In the genomic region with DNA sequence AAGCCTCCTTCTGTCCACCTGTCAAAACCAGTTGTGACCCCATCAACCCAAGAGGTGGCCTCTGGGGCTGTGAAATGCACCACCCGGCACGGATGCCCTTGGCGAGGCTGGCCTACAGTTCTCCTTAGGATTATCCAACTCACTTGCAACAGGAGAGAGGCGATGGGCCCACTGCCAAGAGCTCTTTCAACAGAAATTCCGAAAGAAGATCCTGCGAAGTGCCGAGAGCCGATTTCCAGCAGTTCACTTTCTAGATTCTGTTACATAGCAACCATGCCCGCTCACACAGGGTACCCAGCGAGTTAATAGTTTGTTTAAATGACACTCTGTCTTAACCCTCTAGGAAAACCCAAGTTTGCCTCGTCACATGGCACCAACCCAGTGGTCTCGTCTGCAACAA, we compare ENCODE assay signal across 9 mouse cellular contexts.
DNase-seq lines count a peak whose midpoint lies in the region; ATAC-seq and TF ChIP-seq lines count a peak whose summit lies in the region.
"Had no signal": no experiment of that assay in that cellular context is flagged by ENCODE, and none has a peak within 500 bp of the region (broad histone marks: within the 10 kb centered on the region; RNA-seq: fewer than 3 reads in every experiment).

No protein-coding gene starts in this region.

- H3K4me1 ChIP-seq in kidney, postnatal 0 days (replicated peaks; ENCODE audit: insufficient read depth, low read length): no peaks in the 10 kb centered on the region
- H3K4me1 ChIP-seq in kidney, embryonic 15.5 days: peaks cover 9% of the 10 kb centered on the region; the same call in 1 of the 2 replicates

- no peaks in the 10 kb centered on the region for H3K9me3 ChIP-seq in kidney, postnatal 0 days (replicated peaks; ENCODE audit: low read length)
- no peaks in the 10 kb centered on the region for H3K9me3 ChIP-seq in kidney, embryonic 15.5 days (replicated peaks)

- H3K27me3 ChIP-seq in kidney, postnatal 0 days (ENCODE audit: insufficient read depth, low read length): no peaks in the 10 kb centered on the region
- H3K27me3 ChIP-seq in kidney, embryonic 15.5 days: no peaks in the 10 kb centered on the region
- H3K27me3 ChIP-seq: Patski had no signal

- TF ChIP-seq CTCF in kidney, postnatal 0 days (IDR thresholded peaks at IDR 0.05; ENCODE audit: low read depth): no peak

- no peak overlapping the region for H3K4me3 ChIP-seq in kidney, postnatal 0 days (replicated peaks; ENCODE audit: low read depth, low read length)
- no peak overlapping the region for H3K4me3 ChIP-seq in kidney, embryonic 15.5 days (replicated peaks)

- peak; percentile 31 for DNase-seq in kidney, postnatal 0 days (ENCODE audit: low spot score)
- DNase-seq in cerebellum, adult 9-11 months: peak; percentile 43
- DNase-seq in gastrocnemius, postnatal 4 days (ENCODE audit: low spot score in 2 of 2): peak; percentile 22 to 57
- peak; percentile 64 to 70 for DNase-seq in left cerebral cortex, postnatal 36 days (ENCODE audit: low spot score in 2 of 2)
- peak; percentile 89 to 90 for DNase-seq in right cerebral cortex, postnatal 10 days (ENCODE audit: low spot score in 2 of 2)
- no peak for DNase-seq in c-Kit-positive CD71-positive TER-119-positive erythroid progenitor cells, embryonic 14.5 days (ENCODE audit: low spot score)
- DNase-seq in yolk sac, embryonic 10.5 days (ENCODE audit: low spot score): no peak

- H3K36me3 ChIP-seq in kidney, postnatal 0 days (ENCODE audit: insufficient read depth, low read length): no peaks in the 10 kb centered on the region
- H3K36me3 ChIP-seq in kidney, embryonic 15.5 days: no peaks in the 10 kb centered on the region

- no peak overlapping the region for H3K9ac ChIP-seq in kidney, postnatal 0 days (ENCODE audit: low read depth, low read length)
- H3K9ac ChIP-seq in kidney, embryonic 15.5 days: no peak overlapping the region

- intact Hi-C loops in left cerebral cortex, postnatal 36 days (cut with DNase I): no loop called here

- WGBS in kidney, postnatal 0 days: 53% methylated on average over 12 of the region's 12 CpGs
- WGBS in kidney, embryonic 15.5 days: 66% methylated on average over 12 of the region's 12 CpGs

- H3K4me2 ChIP-seq in kidney, postnatal 0 days (ENCODE audit: low read length): no peak overlapping the region
- H3K4me2 ChIP-seq in kidney, embryonic 15.5 days: no peak overlapping the region

- no peak for ATAC-seq in kidney, postnatal 0 days (replicated peaks; ENCODE audit: low FRiP score, low read depth)
- no peak for ATAC-seq in kidney, embryonic 15.5 days (replicated peaks; ENCODE audit: low FRiP score)
- ATAC-seq: Patski had no signal

- no peak overlapping the region for H3K27ac ChIP-seq in kidney, postnatal 0 days
- H3K27ac ChIP-seq in kidney, embryonic 15.5 days: no peak overlapping the region

Comparison
In these comparisons a context has a peak if more than half of its experiments do, and no peak if none do; other contexts are left out.
1. DNase-seq: peak in kidney, postnatal 0 days (single experiment), cerebellum, adult 9-11 months (single experiment), gastrocnemius, postnatal 4 days (2 of 2), left cerebral cortex, postnatal 36 days (2 of 2) and right cerebral cortex, postnatal 10 days (2 of 2); none in c-Kit-positive CD71-positive TER-119-positive erythroid progenitor cells, embryonic 14.5 days (single experiment) and yolk sac, embryonic 10.5 days (single experiment).